Comparison of ENCODE assay signal across 8 mouse cellular contexts in the genomic region with DNA sequence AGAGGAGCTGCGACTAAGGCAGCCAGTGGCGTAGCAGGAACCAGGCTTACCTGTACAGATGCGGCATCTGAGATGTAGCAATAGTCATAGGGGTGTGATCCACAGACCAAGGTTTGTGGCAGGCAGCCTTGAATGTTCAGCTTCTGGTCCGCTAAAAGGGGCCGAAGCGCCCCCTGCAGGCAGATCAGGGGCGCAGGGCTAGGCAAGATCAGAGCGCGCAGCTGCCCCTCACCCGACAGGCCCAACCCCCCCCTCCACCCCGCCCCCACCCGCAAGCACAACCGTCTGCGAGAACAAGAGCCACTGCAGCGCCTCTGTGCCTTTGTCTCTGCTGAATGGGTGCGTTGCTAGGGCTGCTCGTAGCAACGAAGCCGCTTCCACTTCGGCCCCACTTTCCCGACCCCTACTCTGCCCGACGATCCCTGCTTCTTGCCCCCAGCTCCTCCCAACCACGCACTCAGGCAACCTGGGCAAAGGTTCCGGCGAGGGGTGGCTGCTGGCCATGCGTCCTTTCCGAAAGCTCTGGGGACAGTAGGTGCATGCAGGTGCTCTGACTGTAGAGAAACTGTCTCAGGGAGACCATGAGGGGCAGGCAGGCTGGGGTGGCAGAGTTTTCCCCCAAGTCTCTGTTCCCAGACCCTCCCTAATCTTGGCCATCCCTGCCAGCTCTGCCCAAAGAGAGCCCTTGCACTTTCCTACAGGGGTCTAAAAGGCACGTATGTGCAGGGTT. TPM values are rescaled to one million over a fixed set of nuclear protein-coding genes. Genes with fewer than 3 reads are reported as not detected.
DNase-seq lines count a peak whose midpoint lies in the region; ATAC-seq lines count a peak whose summit lies in the region.

No protein-coding gene starts in this region.

- H3K4me2 ChIP-seq in stomach, embryonic 15.5 days = peak overlapping the region; percentile 62

- DNase-seq in cerebellum, postnatal 10 days = peak; percentile 80 to 83
- peak; percentile 51 for DNase-seq in layer of hippocampus, adult 9-11 months
- peak; percentile 87 for DNase-seq in mesoderm, embryonic 11.5 days (ENCODE audit: low read depth, low spot score)

- peak overlapping the region; percentile 67 for H3K4me3 ChIP-seq in megakaryocyte, embryonic 14.5 days (replicated peaks)
- H3K4me3 ChIP-seq in stomach, embryonic 15.5 days (replicated peaks) = peak overlapping the region; percentile 27

- H3K36me3 ChIP-seq in megakaryocyte, embryonic 14.5 days (replicated peaks; ENCODE audit: low read length) = no peaks in the 10 kb centered on the region
- H3K36me3 ChIP-seq in stomach, embryonic 15.5 days = no peaks in the 10 kb centered on the region

- no peaks in the 10 kb centered on the region for H3K9me3 ChIP-seq in megakaryocyte, embryonic 14.5 days
- no peaks in the 10 kb centered on the region for H3K9me3 ChIP-seq in stomach, embryonic 15.5 days

- ATAC-seq in megakaryocyte, adult 5-6 weeks (ENCODE audit: poor library complexity, severe bottlenecking) = no peak
- ATAC-seq in granulocyte monocyte progenitor cell, adult 5-6 weeks (replicated peaks; ENCODE audit: poor library complexity, severe bottlenecking) = peak; percentile 50; the same call in 1 of the 2 replicates
- peak; percentile 42; the same call in 1 of the 2 replicates for ATAC-seq in stomach, embryonic 15.5 days (ENCODE audit: insufficient read depth, low FRiP score, low read depth)
- no peak for ATAC-seq in inflammation-experienced regulatory T-cells, adult 6 months

- no peak overlapping the region for H3K9ac ChIP-seq in stomach, embryonic 15.5 days

- peaks cover 98% of the 10 kb centered on the region for H3K27me3 ChIP-seq in megakaryocyte, embryonic 14.5 days (replicated peaks)
- H3K27me3 ChIP-seq in stomach, embryonic 15.5 days (replicated peaks) = 0 out of 2 replicates have a peak, but pooled peaks cover 8% of the 10 kb centered on the region

- WGBS in stomach, embryonic 15.5 days = 4% methylated on average over 29 of the region's 29 CpGs

- no peak overlapping the region for H3K27ac ChIP-seq in stomach, embryonic 15.5 days

- peaks cover 15% of the 10 kb centered on the region for H3K4me1 ChIP-seq in megakaryocyte, embryonic 14.5 days
- H3K4me1 ChIP-seq in stomach, embryonic 15.5 days = peaks cover 11% of the 10 kb centered on the region

RNA-seq across cellular contexts. Expression of a gene that starts 25.4 kb away (rescaled TPM):
- not detected in 2 replicates for polyA plus RNA-seq in megakaryocyte, embryonic 14.5 days (2012; ENCODE audit: insufficient read depth, low replicate concordance)
- not detected in 2 replicates for total RNA-seq in megakaryocyte, adult 5-6 weeks (2015)
- total RNA-seq in megakaryocyte, adult 5-6 weeks (2017) = not detected in 2 replicates
- total RNA-seq in granulocyte monocyte progenitor cell, adult 5-6 weeks (2014; fragmentation: Nextera tagmentation) = not detected in 2 replicates
- total RNA-seq in granulocyte monocyte progenitor cell, adult 5-6 weeks (2017) = not detected in 2 replicates
- 1.1 and 1.2 TPM in 2 replicates for polyA plus RNA-seq in stomach, embryonic 15.5 days (2015; fragmentation: Nextera tagmentation; extraction: Ambion mirVana)
- not detected for polyA plus RNA-seq in inflammation-experienced regulatory T-cells, adult 6 months (2017; shearing (Covaris generic))

RNA-seq across cellular contexts. Expression of a gene that starts 45.1 kb away (rescaled TPM):
- polyA plus RNA-seq in megakaryocyte, embryonic 14.5 days (2012; ENCODE audit: insufficient read depth, low replicate concordance) = 12.4 TPM in 1 of 2 replicates, not detected in the other
- total RNA-seq in megakaryocyte, adult 5-6 weeks (2015) = 193 and 197 TPM in 2 replicates
- total RNA-seq in megakaryocyte, adult 5-6 weeks (2017) = 237 and 268 TPM in 2 replicates
- 171 and 174 TPM in 2 replicates for total RNA-seq in granulocyte monocyte progenitor cell, adult 5-6 weeks (2014; fragmentation: Nextera tagmentation)
- total RNA-seq in granulocyte monocyte progenitor cell, adult 5-6 weeks (2017) = 303 and 314 TPM in 2 replicates
- 218 and 230 TPM in 2 replicates for polyA plus RNA-seq in stomach, embryonic 15.5 days (2015; fragmentation: Nextera tagmentation; extraction: Ambion mirVana)
- 100 to 1,000 TPM in 2 of 3 experiments, 10 to 100 TPM in 1; 89.2 to 158 (median 118) TPM for polyA plus RNA-seq in inflammation-experienced regulatory T-cells, adult 6 months (2017; shearing (Covaris generic))

Comparison
In these comparisons a context has a peak if more than half of its experiments do, and no peak if none do; other contexts are left out.
1. ATAC-seq: peak in granulocyte monocyte progenitor cell, adult 5-6 weeks (single experiment) and stomach, embryonic 15.5 days (single experiment); none in megakaryocyte, adult 5-6 weeks (single experiment) and inflammation-experienced regulatory T-cells, adult 6 months (single experiment).
2. Peak in every context shown above with its lines, with median percentiles within 50 percentile points of each other: DNase-seq.